Mouse (Mus musculus): ENCODE results near the gene Zfp217.

Gene Zfp217

GRCm38 (mm10) chr2:170158251-170158650 lies 10.3 kb upstream of the Zfp217 start:
- no peak for DNase-seq

GRCm38 (mm10) chr2:170157280-170158200 lies 9.6 kb upstream of the Zfp217 start:
- no peak for DNase-seq

- peak; percentile 72 for DNase-seq
Observed at GRCm38 (mm10) chr2:170155089-170155740, 7.3 kb upstream of the Zfp217 start.

DNA sequence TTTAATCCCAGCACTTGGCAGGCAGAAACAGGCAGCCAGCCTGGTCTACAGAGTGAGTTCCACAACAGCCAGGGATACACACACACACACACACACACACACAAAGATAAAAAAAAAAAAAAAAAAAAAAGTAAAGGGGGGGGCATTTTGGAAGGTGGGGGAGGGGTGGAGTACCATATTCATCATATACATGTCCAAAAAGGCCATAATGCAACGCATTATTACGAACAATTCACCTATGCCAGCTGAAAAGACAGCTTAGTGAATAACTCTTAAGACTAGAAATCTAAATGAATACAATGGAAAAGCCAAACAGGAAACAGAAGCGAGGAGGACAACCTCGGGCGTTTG lies 6.8 kb upstream of the Zfp217 start:
- DNase-seq, result no peak

GRCm38 (mm10) chr2:170154301-170154721 lies 6.4 kb upstream of the Zfp217 start:
- no peak for DNase-seq

- DNase-seq, result peak; percentile 51
Observed at GRCm38 (mm10) chr2:170153421-170154271, 5.7 kb upstream of the Zfp217 start.

DNA sequence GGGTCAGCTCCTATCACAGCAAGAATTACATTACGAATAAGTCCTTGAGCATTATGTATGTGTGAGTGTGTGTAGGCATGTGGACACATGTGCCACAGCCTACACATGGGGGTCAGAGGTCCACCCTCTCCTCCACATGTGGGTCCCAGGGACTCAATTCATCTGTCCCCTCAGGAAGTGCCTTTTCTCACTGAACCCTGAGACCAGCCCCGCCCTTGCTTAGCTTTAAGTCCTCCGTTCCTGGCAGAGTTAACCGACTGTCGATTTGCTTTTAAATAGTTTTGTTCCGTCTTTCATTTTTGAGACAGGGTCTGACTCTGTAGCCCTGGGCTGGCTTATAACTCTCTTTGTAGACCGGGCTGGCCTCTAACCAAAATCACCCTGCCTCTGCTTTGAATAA lies 5.0 kb upstream of the Zfp217 start:
- DNase-seq, result peak; percentile 23

- DNase-seq, result no peak
Observed at GRCm38 (mm10) chr2:170152036-170152686, 4.3 kb upstream of the Zfp217 start.

DNA sequence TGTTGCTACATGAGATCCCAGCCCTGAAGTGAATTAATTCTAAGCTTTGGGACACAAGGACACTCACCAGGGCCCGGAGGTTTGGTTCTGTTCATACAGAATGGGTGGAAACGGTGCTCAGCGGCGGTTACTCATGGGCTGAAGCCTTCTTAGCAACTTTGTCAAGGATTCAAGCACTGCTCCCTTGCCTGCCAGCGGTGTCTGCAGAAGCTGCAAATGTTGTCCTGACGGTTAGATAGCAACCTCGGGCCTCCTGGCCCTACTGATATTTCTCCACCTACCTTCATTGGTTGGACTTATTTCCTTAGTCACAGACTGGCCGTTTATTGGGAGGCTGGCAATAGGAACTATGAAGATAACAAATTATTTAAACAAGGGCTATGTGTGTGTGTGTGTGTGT lies 3.6 kb upstream of the Zfp217 start:
- DNase-seq, result no peak

GRCm38 (mm10) chr2:170148828-170149227 lies 925 bp upstream of the Zfp217 start:
- no peak for DNase-seq

GRCm38 (mm10) chr2:170147170-170147569 lies 733 bp downstream of the Zfp217 start:
- no peak for DNase-seq

DNA sequence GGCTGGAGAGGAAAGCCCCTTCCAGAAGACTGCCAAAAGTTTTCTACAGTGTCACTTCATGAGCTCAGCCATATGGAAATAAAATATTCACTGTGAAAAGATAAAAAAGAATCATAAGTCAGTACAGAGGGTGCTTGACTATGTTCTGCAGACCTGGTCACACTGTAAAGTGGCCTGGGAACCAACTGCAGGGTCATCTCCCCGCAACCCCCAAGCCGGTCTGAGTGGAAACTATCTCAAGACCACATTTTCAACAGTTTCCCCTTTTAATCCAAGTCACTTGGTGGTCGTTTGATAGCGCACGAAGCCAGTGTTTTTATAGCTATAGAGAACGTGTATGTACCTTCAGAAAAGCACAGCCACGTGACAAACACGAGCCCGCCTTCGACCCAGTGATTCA lies 3.6 kb downstream of the Zfp217 start:
- no peak for DNase-seq

- DNase-seq, result no peak
Observed at GRCm38 (mm10) chr2:170143861-170144260, 4.0 kb downstream of the Zfp217 start.

DNA sequence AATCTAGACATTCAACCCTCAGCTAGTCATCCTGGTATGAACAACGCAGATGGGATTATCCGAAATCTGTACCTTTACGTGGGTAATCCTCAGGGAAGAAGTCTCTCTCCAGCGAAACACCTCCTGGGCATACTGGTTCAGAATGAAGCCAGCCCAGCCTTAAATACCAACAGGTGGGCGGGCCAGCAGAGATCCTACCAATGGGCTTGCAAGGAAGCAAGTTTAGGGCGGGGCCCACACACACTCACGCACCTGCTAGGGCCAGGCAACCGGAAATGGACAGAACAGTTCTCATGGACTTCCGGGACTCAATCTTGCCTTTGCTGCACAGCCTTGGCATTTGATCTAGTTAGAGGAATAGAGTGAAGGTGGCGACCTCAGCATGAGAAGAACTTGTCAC lies 5.4 kb downstream of the Zfp217 start:
- no peak for DNase-seq

- no peak for DNase-seq
Observed at GRCm38 (mm10) chr2:170141481-170141880, 6.4 kb downstream of the Zfp217 start.

- DNase-seq, result no peak
Observed at GRCm38 (mm10) chr2:170139411-170140046, 8.4 kb downstream of the Zfp217 start.

- DNase-seq, result no peak
Observed at GRCm38 (mm10) chr2:170136928-170137327, 11.0 kb downstream of the Zfp217 start.

DNA sequence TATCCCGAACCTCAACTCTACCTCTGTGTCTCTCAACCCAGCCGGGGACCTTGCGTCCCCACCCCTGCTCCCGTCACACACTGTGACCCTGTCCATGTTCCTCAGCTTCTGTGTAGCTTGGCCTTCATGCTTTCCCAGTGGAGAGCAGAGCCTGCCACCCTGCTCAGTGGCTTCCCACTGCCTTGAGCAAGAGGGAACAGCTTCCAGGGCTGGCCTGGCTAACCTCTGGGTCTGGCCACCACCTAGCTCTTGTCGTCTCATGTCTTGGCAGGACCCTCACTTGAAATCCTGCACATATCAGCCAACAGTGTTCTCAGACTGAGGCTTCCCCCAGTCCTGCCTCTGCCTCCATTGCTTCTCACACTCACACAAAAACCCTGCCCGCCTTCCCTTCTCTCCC lies 12.1 kb downstream of the Zfp217 start:
- DNase-seq, result no peak

- no peak for DNase-seq
Observed at GRCm38 (mm10) chr2:170134026-170134690, 13.7 kb downstream of the Zfp217 start.

DNA sequence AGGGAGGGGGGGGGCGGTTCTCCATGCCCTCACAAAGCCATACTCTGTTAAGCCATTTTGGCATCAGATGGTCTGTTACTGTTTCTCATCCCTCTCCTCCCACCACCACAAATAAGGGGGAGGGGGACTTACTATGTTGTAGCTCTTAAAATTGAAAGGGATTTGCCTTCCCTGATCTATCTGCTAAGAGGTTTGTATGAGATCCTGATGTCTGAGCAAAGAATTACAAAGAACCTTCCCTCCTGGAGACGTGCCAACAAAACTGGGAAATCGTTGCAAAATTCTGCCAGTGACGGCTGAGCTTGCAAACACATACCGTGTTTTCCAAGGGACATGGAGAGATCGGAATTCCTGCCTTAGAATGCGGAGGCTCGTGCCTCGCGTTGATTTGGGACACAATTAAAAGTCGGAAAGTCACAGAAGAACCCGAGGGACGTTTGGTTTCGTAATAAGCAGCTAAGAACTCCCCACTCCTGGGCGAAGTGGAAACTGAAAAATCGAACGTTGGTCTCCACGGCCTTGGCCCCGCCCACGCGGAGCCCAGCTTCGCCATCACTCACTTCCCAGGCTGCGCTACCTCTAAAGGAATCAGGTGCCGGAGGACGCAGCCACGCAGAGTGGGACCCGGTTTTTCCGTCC lies 14.7 kb downstream of the Zfp217 start:
- peak; percentile 87 for DNase-seq

GRCm38 (mm10) chr2:170132716-170133092 lies 15.2 kb downstream of the Zfp217 start:
- DNase-seq, result peak; percentile 61
